Mouse (Mus musculus): ENCODE measurements around the gene Hk1.

The Hk1 gene

DNA sequence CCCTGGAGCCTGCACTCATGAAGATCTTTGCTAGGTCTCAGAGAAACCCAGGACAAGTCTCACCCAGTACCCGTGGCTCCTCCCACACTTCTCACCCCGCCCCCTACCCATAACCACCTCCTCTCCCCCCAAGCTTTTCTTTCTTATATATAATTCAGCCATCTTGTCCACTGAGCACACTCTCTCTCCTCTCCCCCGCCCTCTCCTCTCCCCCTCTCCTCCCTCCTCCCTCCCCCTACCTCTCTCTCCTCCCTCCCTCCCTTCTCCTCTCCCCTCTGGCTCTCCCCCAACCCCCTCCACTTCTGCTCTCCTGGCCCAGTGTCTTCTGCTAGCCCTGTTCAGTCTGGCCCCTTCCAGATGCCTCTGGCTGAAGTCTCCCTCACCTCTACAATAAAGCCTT lies 100.6 kb downstream of the Hk1 start:
- no peak for DNase-seq (ENCODE audit: extremely low read depth, low read depth, low spot score)

DNA sequence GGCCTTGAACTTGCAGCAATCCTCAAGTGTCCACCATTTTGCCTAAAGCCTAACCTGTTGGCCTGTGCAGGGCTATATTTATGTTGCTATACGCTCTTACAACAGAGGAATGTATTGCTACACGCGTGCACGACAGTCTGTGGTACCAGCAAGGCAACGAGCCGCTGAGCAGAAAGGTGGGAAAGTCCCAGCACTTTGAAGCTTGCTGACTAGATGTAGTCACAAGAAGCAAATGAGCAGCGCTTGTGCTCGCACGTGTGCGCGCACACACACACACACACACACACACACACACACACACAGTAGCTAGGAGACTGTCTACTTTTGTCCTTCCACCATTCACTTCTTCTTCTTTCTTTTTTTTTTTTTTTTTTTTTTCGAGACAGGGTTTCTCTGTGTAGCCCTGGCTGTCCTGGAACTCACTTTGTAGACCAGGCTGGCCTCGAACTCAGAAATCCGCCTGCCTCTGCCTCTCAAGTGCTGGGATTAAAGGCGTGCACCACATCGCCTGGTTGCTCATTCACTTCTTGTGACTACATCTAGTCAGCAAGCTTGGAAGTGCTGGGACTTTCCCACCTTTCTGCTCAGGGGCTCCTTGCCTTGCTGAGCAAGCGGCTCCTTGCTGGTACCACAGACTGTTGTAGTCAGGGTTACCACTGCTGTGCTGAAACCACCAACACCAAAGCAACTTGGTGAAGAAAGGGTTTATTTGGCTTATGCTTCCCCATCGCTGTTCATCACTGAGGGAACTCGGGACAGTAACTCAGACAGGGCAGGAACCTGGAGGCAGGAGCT lies 102.0 kb downstream of the Hk1 start:
- DNase-seq (ENCODE audit: extremely low read depth, low read depth, low spot score): no peak

GRCm38 (mm10) chr10:62275235-62275634 lies 104.5 kb downstream of the Hk1 start:
- no peak for DNase-seq (ENCODE audit: extremely low read depth, low read depth, low spot score)

DNA sequence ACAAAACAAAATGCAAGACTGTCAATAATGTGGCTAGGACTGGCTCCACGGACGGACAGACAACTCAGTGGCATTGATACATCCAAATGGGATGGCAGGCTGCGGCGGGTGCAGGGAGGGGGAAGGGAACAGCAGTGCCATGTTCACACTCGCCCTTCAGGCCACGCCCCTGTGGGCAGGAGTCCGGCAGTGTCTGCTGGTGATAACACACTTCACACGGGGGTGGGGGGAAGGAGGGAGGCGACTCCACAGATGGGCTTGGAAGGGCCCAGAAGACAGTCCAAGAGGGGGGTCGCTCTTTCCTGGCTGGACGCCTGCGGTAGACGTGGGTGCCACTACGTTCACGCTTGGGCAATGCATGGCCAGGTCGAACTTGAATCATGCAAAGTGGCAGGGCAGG lies 110.4 kb downstream of the Hk1 start:
- DNase-seq (ENCODE audit: extremely low read depth, low read depth, low spot score): no peak

GRCm38 (mm10) chr10:62264299-62264698 lies 115.4 kb downstream of the Hk1 start:
- DNase-seq (ENCODE audit: extremely low read depth, low read depth, low spot score): no peak

- no peak for DNase-seq (ENCODE audit: extremely low read depth, low read depth, low spot score)
These were observed 118.4 kb downstream of the Hk1 start for GRCm38 (mm10) chr10:62261115-62261886.

GRCm38 (mm10) chr10:62258298-62258697 lies 121.4 kb downstream of the Hk1 start:
- no peak for DNase-seq (ENCODE audit: extremely low read depth, low read depth, low spot score)

GRCm38 (mm10) chr10:62252496-62253235 lies 127.0 kb downstream of the Hk1 start:
- no peak for DNase-seq (ENCODE audit: extremely low read depth, low read depth, low spot score)

- no peak for DNase-seq (ENCODE audit: extremely low read depth, low read depth, low spot score)
These were observed 127.7 kb downstream of the Hk1 start, which contains the start of gene Tacr2 for GRCm38 (mm10) chr10:62252000-62252488. Gene Tacr2 (plus strand): TSS chr10:62252438.

- no peak for DNase-seq (ENCODE audit: extremely low read depth, low read depth, low spot score)
These were observed 131.9 kb downstream of the Hk1 start for GRCm38 (mm10) chr10:62247815-62248214.

GRCm38 (mm10) chr10:62247156-62247555 lies 132.6 kb downstream of the Hk1 start:
- no peak for DNase-seq (ENCODE audit: extremely low read depth, low read depth, low spot score)

- DNase-seq (ENCODE audit: extremely low read depth, low read depth, low spot score): no peak
These were observed 135.6 kb downstream of the Hk1 start for GRCm38 (mm10) chr10:62244067-62244466.

- DNase-seq (ENCODE audit: extremely low read depth, low read depth, low spot score): no peak
These were observed 136.8 kb downstream of the Hk1 start for GRCm38 (mm10) chr10:62242896-62243295.

DNA sequence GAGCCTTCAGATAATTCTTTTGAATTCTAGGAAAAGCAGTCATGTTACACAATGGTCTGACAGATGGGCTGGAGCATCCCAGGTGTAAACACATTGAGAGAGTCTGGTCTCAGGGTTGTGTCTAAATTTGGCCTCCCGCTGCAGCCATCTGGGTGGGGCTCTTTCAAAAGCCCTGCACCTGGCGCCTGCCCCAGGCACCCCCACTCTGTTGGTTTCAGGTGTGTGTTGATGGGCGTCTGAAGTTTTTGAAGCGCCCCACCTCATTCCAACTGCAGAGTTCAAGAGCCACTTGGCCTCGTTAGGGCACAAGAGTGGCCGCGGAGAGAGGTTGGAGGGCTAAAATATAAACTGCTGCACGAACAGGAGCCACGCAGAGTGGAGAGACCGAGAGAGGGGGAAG lies 137.3 kb downstream of the Hk1 start:
- no peak for DNase-seq (ENCODE audit: extremely low read depth, low read depth, low spot score)

DNA sequence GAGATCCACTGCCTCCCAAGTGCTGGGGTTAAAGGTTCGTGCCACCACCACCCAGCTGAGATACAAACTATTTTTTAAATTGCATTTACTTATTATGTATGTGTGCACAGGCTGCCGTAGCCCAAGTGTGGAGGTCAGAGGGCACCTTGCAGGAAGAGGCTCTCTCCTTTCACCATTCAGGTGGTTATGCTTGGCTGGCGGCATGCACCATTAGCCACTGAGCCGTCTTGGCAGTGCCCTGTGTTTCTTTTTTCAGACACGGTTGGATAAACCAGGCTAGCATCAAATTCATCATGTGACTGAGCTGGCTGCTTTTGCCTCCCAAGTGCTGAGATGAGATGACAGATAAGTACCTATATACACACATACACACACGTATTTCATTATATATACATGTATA lies 140.4 kb downstream of the Hk1 start:
- no peak for DNase-seq (ENCODE audit: extremely low read depth, low read depth, low spot score)

GRCm38 (mm10) chr10:62238688-62239087 lies 141.0 kb downstream of the Hk1 start:
- DNase-seq (ENCODE audit: extremely low read depth, low read depth, low spot score): no peak

GRCm38 (mm10) chr10:62237205-62237604 lies 142.5 kb downstream of the Hk1 start:
- no peak for DNase-seq (ENCODE audit: extremely low read depth, low read depth, low spot score)

DNA sequence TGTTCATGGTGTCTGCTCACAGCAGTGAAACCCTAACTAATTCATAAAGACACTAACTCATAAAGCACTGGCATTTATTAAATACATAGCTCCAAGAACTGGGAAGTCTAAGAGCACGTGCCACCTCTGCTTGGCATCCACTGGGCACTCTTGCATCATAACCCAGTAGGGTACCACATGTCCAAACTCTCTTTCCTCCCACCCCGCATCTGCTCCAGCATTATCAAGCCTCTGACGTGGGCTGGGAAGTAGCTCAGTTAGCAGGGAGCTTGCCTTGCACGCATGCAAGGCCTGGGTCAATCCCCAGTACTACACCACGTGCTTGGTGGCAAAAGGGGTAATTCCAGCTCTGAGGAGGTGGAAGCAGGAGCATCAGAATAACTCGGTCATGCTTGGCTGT lies 143.5 kb downstream of the Hk1 start:
- DNase-seq (ENCODE audit: extremely low read depth, low read depth, low spot score): no peak

- no peak for DNase-seq (ENCODE audit: extremely low read depth, low read depth, low spot score)
These were observed 147.9 kb downstream of the Hk1 start for GRCm38 (mm10) chr10:62231811-62232210.

GRCm38 (mm10) chr10:62231395-62231732 lies 148.3 kb downstream of the Hk1 start:
- no peak for DNase-seq (ENCODE audit: extremely low read depth, low read depth, low spot score)

DNA sequence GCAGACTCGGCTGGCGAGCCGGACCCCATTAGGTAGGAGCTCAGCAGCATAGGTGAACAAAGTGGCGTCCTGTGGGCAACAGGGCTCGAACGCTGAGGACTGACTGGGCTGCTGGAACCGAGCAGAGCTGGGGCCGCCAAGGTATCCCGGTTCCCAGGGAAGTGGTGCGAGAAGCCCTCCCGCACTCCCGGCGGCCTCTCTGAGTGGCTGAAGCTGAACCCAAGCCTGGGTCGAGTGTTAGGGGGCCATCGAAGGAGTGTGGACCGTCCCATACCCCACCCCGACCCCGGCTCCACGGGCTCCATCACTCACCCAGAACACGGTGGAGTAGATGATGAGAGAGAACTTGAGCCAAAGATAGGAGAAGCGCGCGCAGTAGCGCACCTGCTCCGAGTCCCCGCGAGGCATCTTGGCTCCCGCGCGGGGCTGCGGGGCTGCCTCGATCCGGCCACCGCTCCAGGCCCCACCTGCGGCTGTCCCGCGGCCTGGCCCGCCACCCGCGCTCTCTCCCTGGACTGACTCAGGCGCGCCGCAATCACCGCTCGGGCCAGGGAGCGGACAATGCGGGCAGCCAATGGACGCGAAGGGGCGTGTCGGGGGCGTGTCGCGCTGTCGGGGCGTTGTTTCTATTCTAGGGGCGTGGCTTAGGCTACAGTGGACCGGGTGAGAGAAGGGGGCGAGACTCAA lies 148.9 kb downstream of the Hk1 start, which contains the start of gene Tspan15:
TSS of gene Tspan15 (minus strand) at position 544 of the 687 bp plus-strand sequence.
- DNase-seq (ENCODE audit: extremely low read depth, low read depth, low spot score): no peak

All from fat pad, adult 2 months (tissue).